Comparison of ENCODE assay signal across 15 mouse cellular contexts in genomic region chr7:99348883-99349282, GRCm38 (mm10). TPM values are rescaled to one million over a fixed set of nuclear protein-coding genes. Genes with fewer than 3 reads are reported as not detected.
A peak's percentile ranks its signal among the peaks of the same experiment; 100 is the strongest.
DNase-seq lines count a peak whose midpoint lies in the region; ATAC-seq lines count a peak whose summit lies in the region.
"Had no signal": no experiment of that assay in that cellular context is flagged by ENCODE, and none has a peak within 500 bp of the region (broad histone marks: within the 10 kb centered on the region; RNA-seq: fewer than 3 reads in every experiment).

No protein-coding gene starts in this region.

- no peaks in the 10 kb centered on the region for H3K9me3 ChIP-seq in hindbrain, embryonic 12.5 days (replicated peaks)
- no peaks in the 10 kb centered on the region for H3K9me3 ChIP-seq in hindbrain, embryonic 16.5 days (ENCODE audit: control insufficient read depth, low read length)
- H3K9me3 ChIP-seq in neural tube, embryonic 13.5 days, result no peaks in the 10 kb centered on the region
- no peaks in the 10 kb centered on the region for H3K9me3 ChIP-seq in embryonic facial prominence, embryonic 14.5 days (ENCODE audit: control insufficient read depth, low read length)
- H3K9me3 ChIP-seq in stomach, embryonic 16.5 days (replicated peaks; ENCODE audit: control insufficient read depth, low read length), result no peaks in the 10 kb centered on the region
- H3K9me3 ChIP-seq: liver, embryonic 12.5 days had no signal

- peaks cover 52% of the 10 kb centered on the region for H3K36me3 ChIP-seq in hindbrain, embryonic 12.5 days
- peaks cover 4% of the 10 kb centered on the region; the same call in 1 of the 2 replicates for H3K36me3 ChIP-seq in hindbrain, embryonic 16.5 days (ENCODE audit: control insufficient read depth, insufficient read depth, low read length)
- peaks cover 55% of the 10 kb centered on the region for H3K36me3 ChIP-seq in neural tube, embryonic 13.5 days
- peaks cover 70% of the 10 kb centered on the region for H3K36me3 ChIP-seq in embryonic facial prominence, embryonic 14.5 days (ENCODE audit: control insufficient read depth, insufficient read depth, low read length)
- H3K36me3 ChIP-seq in stomach, embryonic 16.5 days (ENCODE audit: control insufficient read depth, insufficient read depth, low read length), result peaks cover 43% of the 10 kb centered on the region

- 0 out of 2 replicates have a peak overlapping the region, but pooled peaks have one; percentile 11 for H3K4me2 ChIP-seq in hindbrain, embryonic 12.5 days (replicated peaks)
- no peak overlapping the region for H3K4me2 ChIP-seq in hindbrain, embryonic 16.5 days (ENCODE audit: low read length)
- H3K4me2 ChIP-seq in neural tube, embryonic 13.5 days, result no peak overlapping the region
- peak overlapping the region; percentile 75; the same call in 1 of the 2 replicates for H3K4me2 ChIP-seq in embryonic facial prominence, embryonic 14.5 days (ENCODE audit: low read depth, low read length)
- H3K4me2 ChIP-seq in stomach, embryonic 16.5 days (ENCODE audit: low read depth, low read length), result no peak overlapping the region
- H3K4me2 ChIP-seq: liver, embryonic 12.5 days had no signal

- no peaks in the 10 kb centered on the region for H3K27me3 ChIP-seq in hindbrain, embryonic 12.5 days
- no peaks in the 10 kb centered on the region for H3K27me3 ChIP-seq in hindbrain, embryonic 16.5 days (replicated peaks; ENCODE audit: control insufficient read depth, insufficient read depth, low read length)
- no peaks in the 10 kb centered on the region for H3K27me3 ChIP-seq in neural tube, embryonic 13.5 days
- H3K27me3 ChIP-seq in embryonic facial prominence, embryonic 14.5 days (replicated peaks; ENCODE audit: control insufficient read depth, insufficient read depth, low read length), result no peaks in the 10 kb centered on the region
- H3K27me3 ChIP-seq in stomach, embryonic 16.5 days (ENCODE audit: control insufficient read depth, insufficient read depth, low read length), result no peaks in the 10 kb centered on the region

- H3K27ac ChIP-seq in hindbrain, embryonic 12.5 days, result no peak overlapping the region
- no peak overlapping the region for H3K27ac ChIP-seq in hindbrain, embryonic 16.5 days (ENCODE audit: low read depth, low read length)
- H3K27ac ChIP-seq in neural tube, embryonic 13.5 days (replicated peaks), result no peak overlapping the region
- no peak overlapping the region for H3K27ac ChIP-seq in embryonic facial prominence, embryonic 14.5 days (replicated peaks; ENCODE audit: low read depth, low read length)
- no peak overlapping the region for H3K27ac ChIP-seq in stomach, embryonic 16.5 days (ENCODE audit: low read length)
- H3K27ac ChIP-seq: layer of hippocampus, adult 2 months; liver, embryonic 12.5 days had no signal

- no peak overlapping the region for H3K4me3 ChIP-seq in hindbrain, embryonic 12.5 days
- no peak overlapping the region for H3K4me3 ChIP-seq in hindbrain, embryonic 16.5 days (ENCODE audit: low read length)
- H3K4me3 ChIP-seq in neural tube, embryonic 13.5 days, result no peak overlapping the region
- 0 out of 2 replicates have a peak overlapping the region, but pooled peaks have one; percentile 83 for H3K4me3 ChIP-seq in embryonic facial prominence, embryonic 14.5 days (ENCODE audit: low read depth, low read length)
- H3K4me3 ChIP-seq in stomach, embryonic 16.5 days (replicated peaks; ENCODE audit: low read length), result no peak overlapping the region
- H3K4me3 ChIP-seq: layer of hippocampus, adult 2 months; liver, embryonic 12.5 days had no signal

- WGBS in hindbrain, embryonic 12.5 days, result 97% methylated on average over 26 of the region's 26 CpGs
- 97% methylated on average over 26 of the region's 26 CpGs for WGBS in hindbrain, embryonic 16.5 days
- WGBS in neural tube, embryonic 13.5 days, result 96% methylated on average over 26 of the region's 26 CpGs
- 95% methylated on average over 26 of the region's 26 CpGs for WGBS in embryonic facial prominence, embryonic 14.5 days
- WGBS in stomach, embryonic 16.5 days, result 93% methylated on average over 26 of the region's 26 CpGs

- no peak for ATAC-seq in hindbrain, embryonic 12.5 days (ENCODE audit: low FRiP score)
- no peak for ATAC-seq in hindbrain, embryonic 16.5 days
- ATAC-seq in neural tube, embryonic 13.5 days (ENCODE audit: low read depth), result no peak
- ATAC-seq in embryonic facial prominence, embryonic 14.5 days (ENCODE audit: low read depth), result no peak
- no peak for ATAC-seq in stomach, embryonic 16.5 days (ENCODE audit: insufficient read depth, low FRiP score)
- ATAC-seq: CD4-positive, CD25-positive, alpha-beta regulatory T cell, adult 4 months; forebrain, embryonic 16.5 days; liver, embryonic 12.5 days; midbrain, embryonic 16.5 days had no signal

- no peak overlapping the region for H3K9ac ChIP-seq in hindbrain, embryonic 12.5 days
- H3K9ac ChIP-seq in hindbrain, embryonic 16.5 days (ENCODE audit: low read depth, low read length), result no peak overlapping the region
- 0 out of 2 replicates have a peak overlapping the region, but pooled peaks have one; percentile 22 for H3K9ac ChIP-seq in neural tube, embryonic 13.5 days
- H3K9ac ChIP-seq in embryonic facial prominence, embryonic 14.5 days (ENCODE audit: low read depth, low read length), result 0 out of 2 replicates have a peak overlapping the region, but pooled peaks have one; percentile 97
- 0 out of 2 replicates have a peak overlapping the region, but pooled peaks have one; percentile 31 for H3K9ac ChIP-seq in stomach, embryonic 16.5 days (ENCODE audit: low read length)
- H3K9ac ChIP-seq: liver, embryonic 12.5 days had no signal

- peaks cover 46% of the 10 kb centered on the region for H3K4me1 ChIP-seq in hindbrain, embryonic 12.5 days
- peaks cover 27% of the 10 kb centered on the region for H3K4me1 ChIP-seq in hindbrain, embryonic 16.5 days (ENCODE audit: control insufficient read depth, insufficient read depth, low read depth, low read length)
- H3K4me1 ChIP-seq in neural tube, embryonic 13.5 days (replicated peaks), result peaks cover 49% of the 10 kb centered on the region
- peaks cover 18% of the 10 kb centered on the region; the same call in 1 of the 2 replicates for H3K4me1 ChIP-seq in embryonic facial prominence, embryonic 14.5 days (ENCODE audit: control insufficient read depth, insufficient read depth, low read length)
- H3K4me1 ChIP-seq in stomach, embryonic 16.5 days (ENCODE audit: control insufficient read depth, insufficient read depth, low read length), result peaks cover 13% of the 10 kb centered on the region; the same call in 1 of the 2 replicates
- H3K4me1 ChIP-seq: liver, embryonic 12.5 days had no signal

- DNase-seq in neural tube, embryonic 10.5 days (ENCODE audit: extremely low spot score, low spot score), result no peak
- DNase-seq in embryonic facial prominence, embryonic 14.5 days (ENCODE audit: low spot score), result no peak
- DNase-seq in thymus, postnatal 14 days, result no peak
- DNase-seq: cerebellum, adult 18-20 months; gastrocnemius, postnatal 10 days; lung, postnatal 36 days had no signal

RNA-seq across cellular contexts. Expression of gene Serpinh1, which starts 4.2 kb away (rescaled TPM):
- 838 and 891 TPM in 2 replicates for polyA plus RNA-seq in hindbrain, embryonic 12.5 days (2016; fragmentation: Nextera tagmentation; extraction: Ambion mirVana)
- polyA plus RNA-seq in hindbrain, embryonic 16.5 days (2015; fragmentation: Nextera tagmentation; extraction: Ambion mirVana), result 261 and 355 TPM in 2 replicates
- 462 and 484 TPM in 2 replicates for polyA plus RNA-seq in neural tube, embryonic 13.5 days (2015; fragmentation: Nextera tagmentation; extraction: Ambion mirVana)
- 918 and 945 TPM in 2 replicates for polyA plus RNA-seq in embryonic facial prominence, embryonic 14.5 days (2014; fragmentation: Nextera tagmentation; extraction: Ambion mirVana)
- 1,327 and 1,379 TPM in 2 replicates for polyA plus RNA-seq in stomach, embryonic 16.5 days (2015; fragmentation: Nextera tagmentation; extraction: Ambion mirVana)

RNA-seq across cellular contexts. Expression of gene Gdpd5, which starts 32.3 kb away (rescaled TPM):
- polyA plus RNA-seq in hindbrain, embryonic 12.5 days (2016; fragmentation: Nextera tagmentation; extraction: Ambion mirVana), result 43.8 and 44.5 TPM in 2 replicates
- polyA plus RNA-seq in hindbrain, embryonic 16.5 days (2015; fragmentation: Nextera tagmentation; extraction: Ambion mirVana), result 36.9 and 43.8 TPM in 2 replicates
- 53.0 and 59.8 TPM in 2 replicates for polyA plus RNA-seq in neural tube, embryonic 13.5 days (2015; fragmentation: Nextera tagmentation; extraction: Ambion mirVana)
- 15.0 and 17.5 TPM in 2 replicates for polyA plus RNA-seq in embryonic facial prominence, embryonic 14.5 days (2014; fragmentation: Nextera tagmentation; extraction: Ambion mirVana)
- 17.1 and 19.6 TPM in 2 replicates for polyA plus RNA-seq in stomach, embryonic 16.5 days (2015; fragmentation: Nextera tagmentation; extraction: Ambion mirVana)

Comparison
In these comparisons a context has a peak if more than half of its experiments do, and no peak if none do; other contexts are left out.
1. H3K4me2 ChIP-seq: peak in hindbrain, embryonic 12.5 days (single experiment) and embryonic facial prominence, embryonic 14.5 days (single experiment); none in hindbrain, embryonic 16.5 days (single experiment), neural tube, embryonic 13.5 days (single experiment) and stomach, embryonic 16.5 days (single experiment).
2. H3K9ac ChIP-seq: peak in neural tube, embryonic 13.5 days (single experiment), embryonic facial prominence, embryonic 14.5 days (single experiment) and stomach, embryonic 16.5 days (single experiment); none in hindbrain, embryonic 12.5 days (single experiment) and hindbrain, embryonic 16.5 days (single experiment).